Mouse (Mus musculus) lung, adult 2 months (tissue): ENCODE measurements around the gene Sobp. TPM values are rescaled to one million over a fixed set of nuclear protein-coding genes. Genes with fewer than 3 reads are reported as not detected.

ENCODE experiments used
- DNase-seq: peaks from one replicate; pipeline ENCODE4 v3.0.0; 2022
- H3K4me1 ChIP-seq: fragments of 200-500 bp; 2 replicates; pipeline ENCODE4 v1.6.1; 2011; ENCODE audit warnings: low read length; ENCODE audit not compliant: control insufficient read depth, insufficient read depth
- H3K4me3 ChIP-seq: fragments of 200-500 bp; replicated peaks from 2 replicates; pipeline ENCODE3; 2011; ENCODE audit warnings: low read depth, mild to moderate bottlenecking, control low read depth, low read length; ENCODE audit errors: extremely low read depth
- CTCF ChIP-seq: fragments of 200-500 bp; IDR thresholded peaks from 2 replicates; pipeline ENCODE4 v1.5.1; 2011; ENCODE audit warnings: mild to moderate bottlenecking, low read length, control low read depth; ENCODE audit not compliant: insufficient read depth
- POLR2A ChIP-seq: fragments of 200-500 bp; IDR thresholded peaks from 2 replicates; pipeline ENCODE4 v1.6.1; 2011; ENCODE audit warnings: low read depth, mild to moderate bottlenecking, control low read depth, low read length, borderline replicate concordance; ENCODE audit errors: extremely low read depth
- WGBS: fragments of 180-500 bp; shearing (Covaris S2); methylation state at CpG from one replicate; pipeline ENCODE4 v1.1.7; 2018; 5-methylcytosine and 5-hydroxymethylcytosine counted together
- polyA plus RNA-seq: library from polyadenylated mRNA; depleted of rRNA; stranded (reverse); fragments of >200 nt; gene quantifications from 2 replicates; pipeline ENCODE4 v1.2.3, GENCODE M21; 2012

The Sobp gene
- polyA plus RNA-seq, 1 experiment, result 1.2 TPM

GRCm38 (mm10) chr10:43180313-43180912, 6.1 kb upstream of the Sobp start:
- Histone ChIP-seq H3K4me3 (no peak overlapping the region), H3K4me1 (no peaks in the 10 kb centered on the region)
- no peak for DNase-seq
- TF ChIP-seq POLR2A (no peak), CTCF (no peak)
- WGBS, result 53% methylated on average over 5 of the region's 5 CpGs

GRCm38 (mm10) chr10:43175156-43175601, 849 bp upstream of the Sobp start:
- H3K4me3 ChIP-seq, result no peak overlapping the region
- 5% methylated on average over 18 of the region's 18 CpGs for WGBS
- no peak for TF ChIP-seq POLR2A
- TF ChIP-seq CTCF, result no peak
- peaks cover 3% of the 10 kb centered on the region for H3K4me1 ChIP-seq
- peak; percentile 4 for DNase-seq

- Histone ChIP-seq H3K4me3 (peak overlapping the region; percentile 55), H3K4me1 (peaks cover 3% of the 10 kb centered on the region)
- TF ChIP-seq CTCF, result no peak
- TF ChIP-seq POLR2A, result no peak
- DNase-seq, result peak; percentile 3
- 2% methylated on average over 38 of the region's 38 CpGs for WGBS
Measured at GRCm38 (mm10) chr10:43173828-43174325, 453 bp downstream of the Sobp start.

- Histone ChIP-seq H3K4me3 (peak overlapping the region; percentile 55), H3K4me1 (peaks cover 3% of the 10 kb centered on the region)
- DNase-seq, result peak; percentile 49
- WGBS, result 1% methylated on average over 53 of the region's 53 CpGs
- no peak for TF ChIP-seq CTCF
- no peak for TF ChIP-seq POLR2A
Measured at GRCm38 (mm10) chr10:43173141-43173827, 1.0 kb downstream of the Sobp start.

- 9% methylated on average over 8 of the region's 8 CpGs for WGBS
- Histone ChIP-seq H3K4me3 (no peak overlapping the region), H3K4me1 (peaks cover 3% of the 10 kb centered on the region)
- no peak for DNase-seq
- TF ChIP-seq POLR2A (no peak), CTCF (no peak)
Measured at GRCm38 (mm10) chr10:43172554-43172953, 1.8 kb downstream of the Sobp start.

- H3K4me1 ChIP-seq, result peaks cover 3% of the 10 kb centered on the region
- no peak for TF ChIP-seq CTCF
- no peak for TF ChIP-seq POLR2A
- WGBS, result 10% methylated on average over 7 of the region's 7 CpGs
- DNase-seq, result no peak
- no peak overlapping the region for H3K4me3 ChIP-seq
Measured at GRCm38 (mm10) chr10:43172066-43172465, 2.3 kb downstream of the Sobp start.

- WGBS, result 12% methylated on average over 8 of the region's 8 CpGs
- Histone ChIP-seq H3K4me3 (no peak overlapping the region), H3K4me1 (peaks cover 3% of the 10 kb centered on the region)
- DNase-seq, result no peak
- no peak for TF ChIP-seq CTCF
- no peak for TF ChIP-seq POLR2A
Measured at GRCm38 (mm10) chr10:43171106-43171505, 3.2 kb downstream of the Sobp start.

GRCm38 (mm10) chr10:43168847-43169246, 5.5 kb downstream of the Sobp start:
- Histone ChIP-seq H3K4me1 (peaks cover 3% of the 10 kb centered on the region), H3K4me3 (no peak overlapping the region)
- no peak for DNase-seq
- 79% methylated on average over 7 of the region's 7 CpGs for WGBS
- no peak for TF ChIP-seq CTCF
- TF ChIP-seq POLR2A, result no peak

- H3K4me3 ChIP-seq, result no peak overlapping the region
- H3K4me1 ChIP-seq, result no peaks in the 10 kb centered on the region
- no peak for DNase-seq
- TF ChIP-seq POLR2A, result no peak
- TF ChIP-seq CTCF, result no peak
- WGBS, result 97% methylated on average over 3 of the region's 3 CpGs
Measured at GRCm38 (mm10) chr10:43166817-43167216, 7.5 kb downstream of the Sobp start.

GRCm38 (mm10) chr10:43166146-43166545, 8.2 kb downstream of the Sobp start:
- 92% methylated on average over 1 of the region's 1 CpGs for WGBS
- no peak overlapping the region for H3K4me3 ChIP-seq
- H3K4me1 ChIP-seq, result no peaks in the 10 kb centered on the region
- DNase-seq, result no peak
- no peak for TF ChIP-seq CTCF
